ENCODE assay signal across 20 mouse cellular contexts in the genomic region with DNA sequence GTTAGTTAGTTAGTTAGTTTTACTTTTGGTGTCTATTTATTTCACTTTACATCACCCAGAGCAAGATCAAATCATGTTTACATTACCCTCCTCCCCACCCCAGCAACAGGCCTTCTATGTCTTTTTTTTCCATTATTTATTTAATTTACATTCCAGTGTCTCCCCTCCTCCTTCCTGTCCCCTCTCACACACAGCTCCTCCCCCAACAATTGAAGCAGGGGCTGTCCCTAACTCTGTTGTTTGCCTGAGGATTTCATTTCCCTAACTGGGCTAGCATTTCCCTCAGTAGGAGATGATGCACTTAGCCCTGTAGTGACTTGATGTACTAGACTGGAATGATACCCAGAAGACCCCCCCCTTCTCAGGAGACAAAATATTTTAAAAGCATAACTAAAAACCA.
DNase-seq lines count a peak whose midpoint lies in the region; ATAC-seq and TF ChIP-seq lines count a peak whose summit lies in the region.
"Had no signal": no experiment of that assay in that cellular context is flagged by ENCODE, and none has a peak within 500 bp of the region (broad histone marks: within the 10 kb centered on the region; RNA-seq: fewer than 3 reads in every experiment).

No protein-coding gene starts in this region.

- H3K9me3 ChIP-seq in kidney, embryonic 16.5 days (ENCODE audit: low read length): no peaks in the 10 kb centered on the region
- no peaks in the 10 kb centered on the region for H3K9me3 ChIP-seq in lung, embryonic 16.5 days (ENCODE audit: control insufficient read depth, low read length)
- no peaks in the 10 kb centered on the region for H3K9me3 ChIP-seq in CH12.LX (replicated peaks; ENCODE audit: low read length)
- no peaks in the 10 kb centered on the region for H3K9me3 ChIP-seq in liver, embryonic 12.5 days (replicated peaks)
- H3K9me3 ChIP-seq: embryonic facial prominence, embryonic 12.5 days; forebrain, embryonic 15.5 days; heart, embryonic 13.5 days had no signal

- H3K36me3 ChIP-seq in kidney, embryonic 16.5 days (ENCODE audit: insufficient read depth, low read length): no peaks in the 10 kb centered on the region
- no peaks in the 10 kb centered on the region for H3K36me3 ChIP-seq in lung, embryonic 16.5 days (ENCODE audit: control insufficient read depth, insufficient read depth, low read length)
- H3K36me3 ChIP-seq in CH12.LX (replicated peaks in 1 of 2; ENCODE audit: control insufficient read depth in 1 of 2, insufficient read depth in 1 of 2, low read length in 1 of 2): no peaks in the 10 kb centered on the region
- no peaks in the 10 kb centered on the region for H3K36me3 ChIP-seq in liver, embryonic 12.5 days
- H3K36me3 ChIP-seq: embryonic facial prominence, embryonic 12.5 days; forebrain, embryonic 15.5 days; heart, embryonic 13.5 days had no signal

- H3K27me3 ChIP-seq in kidney, embryonic 16.5 days (ENCODE audit: insufficient read depth, low read length): no peaks in the 10 kb centered on the region
- H3K27me3 ChIP-seq in lung, embryonic 16.5 days (ENCODE audit: control insufficient read depth, insufficient read depth, low read depth, low read length): no peaks in the 10 kb centered on the region
- H3K27me3 ChIP-seq in CH12.LX (replicated peaks): no peaks in the 10 kb centered on the region
- H3K27me3 ChIP-seq in liver, embryonic 12.5 days (replicated peaks): no peaks in the 10 kb centered on the region
- H3K27me3 ChIP-seq: embryonic facial prominence, embryonic 12.5 days; forebrain, embryonic 15.5 days; heart, embryonic 13.5 days had no signal

- no peaks in the 10 kb centered on the region for H3K79me2 ChIP-seq in CH12.LX (replicated peaks; ENCODE audit: control insufficient read depth, extremely low read depth, insufficient read depth, poor library complexity, severe bottlenecking)

- no peak overlapping the region for H3K4me2 ChIP-seq in kidney, embryonic 16.5 days (replicated peaks; ENCODE audit: low read depth, low read length)
- H3K4me2 ChIP-seq in lung, embryonic 16.5 days (ENCODE audit: low read depth, low read length): no peak overlapping the region
- no peak overlapping the region for H3K4me2 ChIP-seq in CH12.LX (ENCODE audit: insufficient read depth, low read depth, poor library complexity, severe bottlenecking)
- no peak overlapping the region for H3K4me2 ChIP-seq in liver, embryonic 12.5 days
- H3K4me2 ChIP-seq: embryonic facial prominence, embryonic 12.5 days; forebrain, embryonic 15.5 days; heart, embryonic 13.5 days had no signal

- TF ChIP-seq POLR2A in lung, adult 2 months (IDR thresholded peaks at IDR 0.05; ENCODE audit: borderline replicate concordance, extremely low read depth, low read depth, low read length): no peak
- TF ChIP-seq POLR2A in CH12.LX (IDR thresholded peaks at IDR 0.05; ENCODE audit: low read depth, low read length): no peak

- TF ChIP-seq RAD21 in CH12.LX (IDR thresholded peaks at IDR 0.05; ENCODE audit: low read depth, low read length): no peak

- in situ Hi-C loops in CH12.LX (cut with MboI; ENCODE audit: low pct_ligation_motif_present, low pct_unique_long_range_greater_than_20kb, low sequenced_read_pairs): no loop called here

- H3K9ac ChIP-seq in kidney, embryonic 16.5 days (replicated peaks; ENCODE audit: low read length): no peak overlapping the region
- H3K9ac ChIP-seq in lung, embryonic 16.5 days (ENCODE audit: low read length): no peak overlapping the region
- no peak overlapping the region for H3K9ac ChIP-seq in CH12.LX (ENCODE audit: insufficient read depth, low read depth)
- no peak overlapping the region for H3K9ac ChIP-seq in liver, embryonic 12.5 days
- H3K9ac ChIP-seq: embryonic facial prominence, embryonic 12.5 days; forebrain, embryonic 15.5 days; heart, embryonic 13.5 days had no signal

- peak; percentile 22 for DNase-seq in embryo, embryonic 10 days (ENCODE audit: low spot score)
- no peak for DNase-seq in embryo, embryonic 9.5 days (ENCODE audit: extremely low spot score)
- DNase-seq in kidney, adult 18-20 months: no peak
- DNase-seq in lung, adult 2 months: no peak
- peak; percentile 39 for DNase-seq in CH12.LX (ENCODE audit: extremely low read depth)
- DNase-seq: adrenal gland, postnatal 14 days; B cell, adult 2 months; cerebellum, adult 11-12 months; cerebellum, adult 9-10 months; cerebellum, postnatal 25 days; gastrocnemius, postnatal 36 days; heart, adult 11 months; heart, postnatal 36 days had no signal

- no peak overlapping the region for H3K27ac ChIP-seq in kidney, embryonic 16.5 days (ENCODE audit: low read length)
- H3K27ac ChIP-seq in lung, embryonic 16.5 days (ENCODE audit: low read length): no peak overlapping the region
- no peak overlapping the region for H3K27ac ChIP-seq in CH12.LX (ENCODE audit: insufficient read depth, low read depth)
- H3K27ac ChIP-seq in liver, embryonic 12.5 days: no peak overlapping the region
- H3K27ac ChIP-seq: embryonic facial prominence, embryonic 12.5 days; forebrain, embryonic 15.5 days; heart, embryonic 13.5 days had no signal

- dilution Hi-C loops in CH12.LX (cut with MboI; ENCODE audit: extremely low pct_ligation_motif_present, extremely low pct_unique_long_range_greater_than_20kb, low sequenced_read_pairs): no loop called here

- peak; percentile 61 for ATAC-seq in kidney, embryonic 16.5 days (ENCODE audit: low FRiP score, low TSS enrichment)
- ATAC-seq in lung, embryonic 16.5 days (ENCODE audit: low read depth): peak; percentile 83
- no peak for ATAC-seq in liver, embryonic 12.5 days
- ATAC-seq: CD4-positive, CD25-positive, alpha-beta regulatory T cell, adult 4 months; forebrain, embryonic 15.5 days had no signal

- no peak for TF ChIP-seq EP300 in CH12.LX (IDR thresholded peaks at IDR 0.05; ENCODE audit: low read length)

- TF ChIP-seq CTCF in lung, adult 2 months (IDR thresholded peaks at IDR 0.05; ENCODE audit: insufficient read depth, low read length): no peak
- no peak for TF ChIP-seq CTCF in CH12.LX (conservative IDR thresholded peaks at IDR 0.05 in 1 of 2, IDR thresholded peaks at IDR 0.05 in 1 of 2; ENCODE audit: low read depth in 2 of 2, low read length in 2 of 2)

- no peaks in the 10 kb centered on the region for H3K4me1 ChIP-seq in kidney, embryonic 16.5 days (ENCODE audit: insufficient read depth, low read length)
- 0 out of 2 replicates have a peak, but pooled peaks cover 3% of the 10 kb centered on the region for H3K4me1 ChIP-seq in lung, embryonic 16.5 days (replicated peaks; ENCODE audit: control insufficient read depth, insufficient read depth, low read length)
- no peaks in the 10 kb centered on the region for H3K4me1 ChIP-seq in lung, adult 2 months (ENCODE audit: control insufficient read depth, insufficient read depth, low read length)
- peaks cover 0 to 22% of the 10 kb centered on the region in 2 experiments; a peak in 2 of 4 replicates for H3K4me1 ChIP-seq in CH12.LX (ENCODE audit: control insufficient read depth in 1 of 2, insufficient read depth in 2 of 2)
- no peaks in the 10 kb centered on the region for H3K4me1 ChIP-seq in liver, embryonic 12.5 days
- H3K4me1 ChIP-seq: embryonic facial prominence, embryonic 12.5 days; forebrain, embryonic 15.5 days; heart, embryonic 13.5 days had no signal

- H3K4me3 ChIP-seq in kidney, embryonic 16.5 days (ENCODE audit: low read length): no peak overlapping the region
- no peak overlapping the region for H3K4me3 ChIP-seq in lung, embryonic 16.5 days (ENCODE audit: low read length)
- no peak overlapping the region for H3K4me3 ChIP-seq in lung, adult 2 months (replicated peaks; ENCODE audit: extremely low read depth, low read depth, low read length)
- H3K4me3 ChIP-seq in CH12.LX (replicated peaks in 1 of 3; ENCODE audit: low read depth in 2 of 3, low read length in 2 of 3, poor library complexity in 1 of 3): no peak overlapping the region
- H3K4me3 ChIP-seq in liver, embryonic 12.5 days: no peak overlapping the region
- H3K4me3 ChIP-seq: embryonic facial prominence, embryonic 12.5 days; forebrain, embryonic 15.5 days; heart, embryonic 13.5 days had no signal

TF ChIP-seq in CH12.LX, 34 proteins besides CTCF, POLR2A, EP300 and RAD21:
- no peak for TF ChIP-seq MAX (IDR thresholded peaks at IDR 0.05; ENCODE audit: low read length)
- TF ChIP-seq HCFC1 (IDR thresholded peaks at IDR 0.05; ENCODE audit: low read depth, low read length): no peak
- no peak for TF ChIP-seq PAX5 (IDR thresholded peaks at IDR 0.05; ENCODE audit: low read length)
- TF ChIP-seq TBP (conservative IDR thresholded peaks at IDR 0.05; ENCODE audit: low read depth, low read length): no peak
- TF ChIP-seq CHD1 (IDR thresholded peaks at IDR 0.05; ENCODE audit: low read depth, low read length): no peak
- TF ChIP-seq MAFK (IDR thresholded peaks at IDR 0.05; ENCODE audit: insufficient replicate concordance, low read length): no peak
- no peak for TF ChIP-seq TCF12 (IDR thresholded peaks at IDR 0.05; ENCODE audit: low read depth, low read length)
- TF ChIP-seq NELFE (IDR thresholded peaks at IDR 0.05; ENCODE audit: low read depth, low read length): no peak
- TF ChIP-seq MEF2A (IDR thresholded peaks at IDR 0.05; ENCODE audit: borderline replicate concordance, low read depth, low read length): no peak
- TF ChIP-seq ZNF384 (IDR thresholded peaks at IDR 0.05; ENCODE audit: low read depth, low read length): no peak
- TF ChIP-seq ETS1 (conservative IDR thresholded peaks at IDR 0.05; ENCODE audit: low read depth, low read length): no peak
- TF ChIP-seq ZKSCAN1 (IDR thresholded peaks at IDR 0.05; ENCODE audit: borderline replicate concordance, low read depth, low read length): no peak

Comparison
In these comparisons a context has a peak if more than half of its experiments do, and no peak if none do; other contexts are left out.
1. DNase-seq: peak in embryo, embryonic 10 days (single experiment) and CH12.LX (single experiment); none in embryo, embryonic 9.5 days (single experiment), kidney, adult 18-20 months (single experiment) and lung, adult 2 months (single experiment).